Mouse (Mus musculus): ENCODE measurements around the gene Gins1.

- TF ChIP-seq POLR2A (IDR thresholded peaks at IDR 0.05; ENCODE audit: insufficient read depth, low read length) (no peak), CTCF (IDR thresholded peaks at IDR 0.05; ENCODE audit: low read depth, low read length) (no peak)
Observed at GRCm38 (mm10) chr2:150933482-150933881, 28.3 kb downstream of the Gins1 start.
